Mouse (Mus musculus): Measurements from ENCODE around the gene Amn.

GRCm38 (mm10) chr12:111274447-111275149, 3.7 kb downstream of the Amn start:
- TF ChIP-seq CTCF (IDR thresholded peaks at IDR 0.05; ENCODE audit: insufficient read depth, low read length) (no peak), POLR2A (IDR thresholded peaks at IDR 0.05; ENCODE audit: borderline replicate concordance, extremely low read depth, low read depth, low read length) (no peak)

Measured in lung, adult 2 months (tissue).